ENCODE assay signal across 29 mouse cellular contexts in genomic region chr1:144178281-144178957, GRCm38 (mm10). TPM values are rescaled to one million over a fixed set of nuclear protein-coding genes. Genes with fewer than 3 reads are reported as not detected.
DNase-seq lines count a peak whose midpoint lies in the region; ATAC-seq lines count a peak whose summit lies in the region.
"Had no signal": no experiment of that assay in that cellular context is flagged by ENCODE, and none has a peak within 500 bp of the region (broad histone marks: within the 10 kb centered on the region; RNA-seq: fewer than 3 reads in every experiment).

No protein-coding gene starts in this region.

- no peak overlapping the region for H3K4me3 ChIP-seq in midbrain, embryonic 10.5 days
- H3K4me3 ChIP-seq in midbrain, embryonic 15.5 days: no peak overlapping the region
- H3K4me3 ChIP-seq: embryonic facial prominence, embryonic 15.5 days; heart, adult 2 months; heart, embryonic 13.5 days; hindbrain, embryonic 12.5 days; layer of hippocampus, adult 2 months; neural tube, embryonic 15.5 days had no signal

- H3K36me3 ChIP-seq in midbrain, embryonic 10.5 days: no peaks in the 10 kb centered on the region
- H3K36me3 ChIP-seq in midbrain, embryonic 15.5 days (replicated peaks): no peaks in the 10 kb centered on the region
- H3K36me3 ChIP-seq: embryonic facial prominence, embryonic 15.5 days; heart, embryonic 13.5 days; hindbrain, embryonic 12.5 days; neural tube, embryonic 15.5 days had no signal

- 0 out of 2 replicates have a peak, but pooled peaks cover 9% of the 10 kb centered on the region for H3K27me3 ChIP-seq in midbrain, embryonic 10.5 days (ENCODE audit: low read depth, poor library complexity, severe bottlenecking)
- no peaks in the 10 kb centered on the region for H3K27me3 ChIP-seq in midbrain, embryonic 15.5 days (replicated peaks)
- H3K27me3 ChIP-seq: embryonic facial prominence, embryonic 15.5 days; heart, embryonic 13.5 days; hindbrain, embryonic 12.5 days; neural tube, embryonic 15.5 days had no signal

- 0 out of 2 replicates have a peak overlapping the region, but pooled peaks have one; percentile 4 for H3K27ac ChIP-seq in midbrain, embryonic 10.5 days (replicated peaks)
- H3K27ac ChIP-seq in midbrain, embryonic 15.5 days: no peak overlapping the region
- H3K27ac ChIP-seq: embryonic facial prominence, embryonic 15.5 days; heart, adult 2 months; heart, embryonic 13.5 days; hindbrain, embryonic 12.5 days; layer of hippocampus, adult 2 months; neural tube, embryonic 15.5 days had no signal

- H3K4me1 ChIP-seq in midbrain, embryonic 10.5 days: peaks cover 24% of the 10 kb centered on the region
- H3K4me1 ChIP-seq in midbrain, embryonic 15.5 days: peaks cover 8% of the 10 kb centered on the region; the same call in 1 of the 2 replicates
- H3K4me1 ChIP-seq: embryonic facial prominence, embryonic 15.5 days; heart, embryonic 13.5 days; neural tube, embryonic 15.5 days had no signal

- WGBS in midbrain, embryonic 10.5 days: 71% methylated on average over 9 of the region's 9 CpGs
- 62% methylated on average over 9 of the region's 9 CpGs for WGBS in midbrain, embryonic 15.5 days

- no peak overlapping the region for H3K9ac ChIP-seq in midbrain, embryonic 15.5 days
- H3K9ac ChIP-seq: embryonic facial prominence, embryonic 15.5 days; heart, embryonic 13.5 days; hindbrain, embryonic 12.5 days; liver, postnatal 0 days; neural tube, embryonic 15.5 days had no signal

- H3K4me2 ChIP-seq in midbrain, embryonic 15.5 days: no peak overlapping the region
- H3K4me2 ChIP-seq: embryonic facial prominence, embryonic 15.5 days; heart, embryonic 13.5 days; hindbrain, embryonic 12.5 days; neural tube, embryonic 15.5 days had no signal

- DNase-seq in midbrain, embryonic 10.5 days (ENCODE audit: low spot score): no peak
- DNase-seq in urinary bladder, postnatal 14 days (ENCODE audit: low spot score): peak; percentile 10
- no peak for DNase-seq in urinary bladder, adult 18-20 months (ENCODE audit: low spot score in 2 of 2)
- peak; percentile 55 for DNase-seq in adipocyte (ENCODE audit: low spot score)
- no peak for DNase-seq in gastrocnemius, postnatal 4 days (ENCODE audit: low spot score in 2 of 2)
- DNase-seq in frontal cortex, postnatal 36 days (ENCODE audit: low spot score in 2 of 2): no peak
- DNase-seq: adrenal gland, adult 2 months; cerebellum, adult 11 months; cerebellum, adult 9-11 months; gastrocnemius, postnatal 14 days; heart, adult 2 months; kidney, postnatal 25 days; liver, postnatal 0 days; lung, postnatal 14 days; right cerebral cortex, postnatal 14 days had no signal

- no peaks in the 10 kb centered on the region for H3K9me3 ChIP-seq in midbrain, embryonic 10.5 days (replicated peaks)
- no peaks in the 10 kb centered on the region for H3K9me3 ChIP-seq in midbrain, embryonic 15.5 days
- H3K9me3 ChIP-seq: embryonic facial prominence, embryonic 15.5 days; heart, embryonic 13.5 days; hindbrain, embryonic 12.5 days; neural tube, embryonic 15.5 days had no signal

- ATAC-seq in midbrain, embryonic 15.5 days (replicated peaks): no peak
- ATAC-seq: CD4-positive, CD25-positive, alpha-beta regulatory T cell, adult 4 months; intestine, postnatal 0 days; liver, postnatal 0 days; Patski had no signal

RNA-seq across cellular contexts. Expression of gene Rgs13, which starts 1.2 kb away (rescaled TPM):
- polyA plus RNA-seq in midbrain, embryonic 10.5 days (2016; fragmentation: Nextera tagmentation; extraction: Ambion mirVana): 1.5 and 2.5 TPM in 2 replicates
- 0.69 and 0.83 TPM in 2 replicates for polyA plus RNA-seq in midbrain, embryonic 15.5 days (2015; fragmentation: Nextera tagmentation; extraction: Ambion mirVana)
- total RNA-seq in gastrocnemius, postnatal 4 days (2021): under 1 TPM; 0.47 to 0.70 TPM
- total RNA-seq: adrenal gland, adult 2 months; common myeloid progenitor, adult 5-6 weeks; heart, adult 2 months; heart, postnatal 25 days; megakaryocyte, adult 5-6 weeks had no signal
- polyA plus RNA-seq: adrenal gland, adult 2 months; heart, adult 2 months; heart, embryonic 13.5 days; limb, embryonic 11.5 days; liver, adult 2 months; liver, postnatal 0 days; Patski had no signal

Comparison
In these comparisons a context has a peak if more than half of its experiments do, and no peak if none do; other contexts are left out.
1. DNase-seq: peak in urinary bladder, postnatal 14 days (single experiment) and adipocyte (single experiment); none in midbrain, embryonic 10.5 days (single experiment), urinary bladder, adult 18-20 months (0 of 2), gastrocnemius, postnatal 4 days (0 of 2) and frontal cortex, postnatal 36 days (0 of 2).